Comparison of ENCODE assay signal across 8 mouse cellular contexts in genomic region chr10:128150941-128151340, GRCm38 (mm10). TPM values are rescaled to one million over a fixed set of nuclear protein-coding genes. Genes with fewer than 3 reads are reported as not detected.
DNase-seq lines count a peak whose midpoint lies in the region; TF ChIP-seq lines count a peak whose summit lies in the region.

No protein-coding gene starts in this region.

- no peaks in the 10 kb centered on the region for H3K27me3 ChIP-seq in heart, adult 2 months (ENCODE audit: control insufficient read depth, insufficient read depth, low read length)

- no peak overlapping the region for H3K4me3 ChIP-seq in heart, adult 2 months

- WGBS in heart, adult 2 months: 39% methylated on average over 14 of the region's 14 CpGs

- 0 out of 2 replicates have a peak, but pooled peaks cover 1% of the 10 kb centered on the region for H3K79me2 ChIP-seq in heart, adult 2 months (replicated peaks; ENCODE audit: control insufficient read depth, insufficient read depth, low read length)

- peaks cover 7% of the 10 kb centered on the region for H3K4me1 ChIP-seq in heart, adult 2 months (ENCODE audit: control insufficient read depth, insufficient read depth, low read length)

- no peak for TF ChIP-seq POLR2A in heart, adult 2 months (IDR thresholded peaks at IDR 0.05; ENCODE audit: insufficient read depth, low read depth, low read length)

- peaks cover 13% of the 10 kb centered on the region for H3K36me3 ChIP-seq in heart, adult 2 months (ENCODE audit: control insufficient read depth, insufficient read depth, low read length)

- DNase-seq in ovary, postnatal 36 days (ENCODE audit: low spot score): peak; percentile 48
- no peak for DNase-seq in ovary, postnatal 14 days (ENCODE audit: low spot score)
- DNase-seq in heart, adult 2 months: peak; percentile 66 to 69
- peak; percentile 85 for DNase-seq in kidney, postnatal 10 days
- peak; percentile 76 for DNase-seq in urinary bladder, postnatal 14 days (ENCODE audit: low spot score)
- DNase-seq in spleen, adult 18-20 months: no peak
- no peak for DNase-seq in layer of hippocampus, postnatal 14 days (ENCODE audit: low spot score in 2 of 2)
- DNase-seq in left cerebral cortex, postnatal 14 days (ENCODE audit: low spot score in 2 of 2): no peak

- TF ChIP-seq EP300 in heart, adult 2 months (IDR thresholded peaks at IDR 0.05; ENCODE audit: insufficient read depth, low read depth, low read length): no peak

- peak overlapping the region; percentile 53 for H3K27ac ChIP-seq in heart, adult 2 months

- intact Hi-C loops in heart, adult 2 months (cut with DNase I): no loop called here
- intact Hi-C loops in left cerebral cortex, postnatal 14 days (cut with DNase I): no loop called here

- TF ChIP-seq CTCF in heart, adult 2 months (IDR thresholded peaks at IDR 0.05): no peak

- H3K9ac ChIP-seq in heart, adult 2 months (ENCODE audit: low read depth, low read length): peak overlapping the region; percentile 26; the same call in 1 of the 2 replicates

RNA-seq across cellular contexts. Expression of gene Rbms2, which starts 29.2 kb away (rescaled TPM):
- 10 to 100 TPM; 91.9 to 94.7 TPM for total RNA-seq in heart, adult 2 months (2021)
- 98.4 and 108 TPM in 2 replicates for polyA plus RNA-seq in heart, adult 2 months (2012; rRNA removed)
- 10 to 100 TPM; 13.4 to 14.6 TPM for total RNA-seq in layer of hippocampus, postnatal 14 days (2021)
- 10 to 100 TPM in 1 of 2 experiments, 1 to 10 TPM in 1; 9.2 to 10.8 TPM for total RNA-seq in left cerebral cortex, postnatal 14 days (2021)

RNA-seq across cellular contexts. Expression of gene Gls2, which starts 43.3 kb away (rescaled TPM):
- under 1 TPM; 0.75 to 0.78 TPM for total RNA-seq in heart, adult 2 months (2021)
- polyA plus RNA-seq in heart, adult 2 months (2012; rRNA removed): 1.00 and 1.4 TPM in 2 replicates
- 10 to 100 TPM; 14.2 to 18.4 TPM for total RNA-seq in layer of hippocampus, postnatal 14 days (2021)
- 10 to 100 TPM; 21.3 to 22.6 TPM for total RNA-seq in left cerebral cortex, postnatal 14 days (2021)

RNA-seq across cellular contexts. Expression of gene Baz2a, which starts 59.6 kb away (rescaled TPM):
- 10 to 100 TPM; 18.4 to 22.4 TPM for total RNA-seq in heart, adult 2 months (2021)
- polyA plus RNA-seq in heart, adult 2 months (2012; rRNA removed): 15.5 and 23.7 TPM in 2 replicates
- 10 to 100 TPM; 35.1 to 36.8 TPM for total RNA-seq in layer of hippocampus, postnatal 14 days (2021)
- 10 to 100 TPM; 30.6 to 32.4 TPM for total RNA-seq in left cerebral cortex, postnatal 14 days (2021)

Comparison
In these comparisons a context has a peak if more than half of its experiments do, and no peak if none do; other contexts are left out.
1. DNase-seq: peak in ovary, postnatal 36 days (single experiment), heart, adult 2 months (2 of 2), kidney, postnatal 10 days (single experiment) and urinary bladder, postnatal 14 days (single experiment); none in ovary, postnatal 14 days (single experiment), spleen, adult 18-20 months (0 of 2), layer of hippocampus, postnatal 14 days (0 of 2) and left cerebral cortex, postnatal 14 days (0 of 2).
2. RNA of gene Rbms2, which starts 29.2 kb away (total RNA-seq): 91.9 to 94.7 TPM in heart, adult 2 months; 13.4 to 14.6 TPM in layer of hippocampus, postnatal 14 days and 9.2 to 10.8 TPM in left cerebral cortex, postnatal 14 days; every median in the first group is over 4 times any median in the second.
3. RNA of gene Gls2, which starts 43.3 kb away (total RNA-seq): 21.3 to 22.6 TPM in left cerebral cortex, postnatal 14 days and 14.2 to 18.4 TPM in layer of hippocampus, postnatal 14 days; 0.75 to 0.78 TPM in heart, adult 2 months; every median in the first group is over 4 times any median in the second.